Mouse (Mus musculus): ENCODE results near the gene Fam57b. TPM values are rescaled to one million over a fixed set of nuclear protein-coding genes. Genes with fewer than 3 reads are reported as not detected.
A peak's percentile ranks its signal among the peaks of the same experiment; 100 is the strongest.

The Fam57b gene
- total RNA-seq, 2 experiments from 2014 or later = 16.7 to 18.0 TPM

DNA sequence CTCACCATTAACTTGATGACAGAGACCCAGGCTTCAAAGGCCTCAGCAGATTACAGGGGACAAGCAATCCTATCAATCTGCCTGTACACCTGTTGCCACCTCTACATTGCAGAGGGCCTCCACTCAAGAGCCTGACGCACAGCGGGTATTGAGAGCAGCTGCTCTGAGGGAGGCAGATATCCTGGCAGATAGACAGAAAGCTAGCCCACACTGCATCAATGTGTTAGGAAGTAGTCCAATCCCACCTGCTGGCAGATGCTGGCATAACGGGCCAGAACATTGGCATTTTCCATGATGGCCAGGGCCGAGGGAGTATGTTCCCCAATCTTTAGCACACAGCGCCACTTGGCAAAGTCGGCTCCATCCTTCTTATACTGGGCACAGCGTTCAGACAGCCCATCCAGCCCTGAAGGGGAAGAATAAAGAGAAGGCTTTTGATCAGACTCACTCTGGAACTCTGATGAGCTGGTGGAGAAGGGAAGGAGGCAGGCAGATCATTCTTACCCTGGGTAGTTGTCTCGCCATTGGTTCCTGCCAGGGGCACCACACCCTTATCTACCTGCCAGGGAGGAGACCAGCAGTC is 1.0 kb upstream of the Fam57b start:
- no peak for DNase-seq (ENCODE audit: low spot score in 2 of 2)

DNA sequence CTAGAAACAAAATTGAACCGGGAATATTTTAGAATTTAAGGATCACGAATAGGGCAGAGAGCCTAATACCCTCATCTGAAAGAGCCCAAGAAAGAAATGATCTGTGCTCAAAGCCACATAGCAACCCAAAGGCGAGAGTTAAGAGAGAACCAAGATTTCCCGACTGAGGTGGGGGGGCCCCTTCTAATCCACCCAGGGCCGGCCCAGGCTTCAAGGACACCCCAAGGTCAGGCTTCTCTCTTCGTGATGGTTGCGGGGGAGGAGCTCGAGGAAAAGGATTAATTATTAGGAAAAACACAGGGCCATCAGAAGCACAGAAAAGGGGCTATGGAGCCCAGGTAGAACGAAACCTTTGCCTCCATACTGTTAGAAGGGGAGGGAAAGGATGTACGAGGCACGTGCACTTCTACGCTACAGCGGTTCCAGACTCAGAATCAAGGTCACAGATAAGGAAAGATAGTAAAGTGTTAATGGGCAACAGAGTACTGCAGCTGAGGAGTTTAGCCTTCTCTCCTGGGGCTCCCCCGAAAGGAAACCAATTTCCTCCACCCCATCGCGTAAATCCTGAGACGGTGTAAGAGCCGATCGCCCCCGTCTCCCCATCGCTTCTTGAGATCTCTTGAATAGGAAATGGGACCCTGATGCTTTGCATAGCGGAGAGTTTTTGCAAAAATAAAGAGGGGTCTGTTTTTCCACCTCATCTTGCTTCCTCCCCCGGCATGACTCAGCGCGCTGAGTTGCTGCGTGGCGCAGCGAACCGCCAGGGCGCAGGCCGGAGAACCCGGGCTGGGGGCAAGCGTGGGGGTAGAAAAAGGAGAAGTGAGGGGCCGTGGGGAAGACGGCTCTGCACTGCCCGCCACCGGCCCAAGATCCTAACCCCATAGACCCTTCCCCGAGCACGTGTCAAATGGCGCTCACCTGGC is 920 bp downstream of the Fam57b start:
- DNase-seq (ENCODE audit: low spot score in 2 of 2) = no peak

DNA sequence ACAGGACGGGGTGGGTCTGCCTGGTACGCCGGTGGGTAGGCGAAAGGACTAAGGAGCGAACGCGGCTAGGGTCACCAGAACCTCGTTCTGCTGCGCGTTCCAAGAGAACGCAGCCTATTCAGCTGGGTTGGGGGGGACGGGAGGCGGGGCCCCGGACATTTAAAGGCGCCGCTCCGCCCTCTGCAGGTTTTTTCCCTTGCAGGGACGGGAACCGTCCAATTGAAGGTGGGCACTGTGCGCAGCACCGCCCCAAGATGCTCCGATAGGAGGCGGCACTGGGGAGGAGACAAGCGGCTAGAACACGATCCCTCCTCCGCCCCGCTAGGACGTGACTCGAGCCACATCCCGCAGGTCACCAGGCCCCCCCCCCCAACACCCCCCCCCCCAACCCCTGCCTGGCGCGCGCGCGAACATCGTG is 1.6 kb downstream of the Fam57b start:
- peak; percentile 91 to 95 for DNase-seq (ENCODE audit: low spot score in 2 of 2)

DNA sequence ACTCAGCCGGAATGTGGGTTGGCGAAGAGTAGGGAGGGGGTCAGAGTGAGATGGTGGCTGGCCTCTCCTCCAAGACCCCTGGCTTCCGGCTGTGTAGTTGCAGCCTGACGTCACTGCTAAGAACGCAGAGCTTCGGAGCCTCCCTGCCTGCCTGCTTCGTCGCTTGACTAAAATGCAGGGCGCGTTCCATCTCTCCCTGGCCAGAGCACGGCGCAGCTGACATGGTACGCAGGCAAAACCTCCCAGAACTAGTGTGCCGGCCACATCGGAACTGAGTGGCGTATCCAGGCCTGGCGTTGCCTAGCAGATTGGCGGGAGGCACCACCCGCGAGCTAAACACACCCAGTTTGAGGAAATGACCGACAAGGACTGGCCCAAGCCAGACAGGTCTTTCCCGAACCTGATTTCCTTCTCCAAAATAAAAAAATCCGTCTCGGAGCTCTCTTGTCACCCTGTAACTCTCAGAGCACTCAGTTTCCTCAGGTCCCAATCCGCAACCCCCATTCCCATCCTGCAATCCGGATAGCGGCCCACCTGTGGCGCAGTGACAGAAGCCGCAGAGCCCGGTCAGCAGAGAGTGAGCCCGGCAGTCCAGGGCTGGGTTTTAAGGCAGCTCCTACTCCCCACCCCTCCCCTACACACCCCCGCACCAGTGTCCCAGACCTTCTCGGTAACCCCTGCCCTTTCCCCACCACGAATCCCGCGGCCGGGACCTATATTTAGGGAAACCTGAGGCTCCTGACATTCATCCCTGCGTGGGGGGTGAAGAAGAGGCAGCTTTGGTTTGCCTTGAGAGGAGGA is 2.2 kb downstream of the Fam57b start:
- DNase-seq (ENCODE audit: low spot score in 2 of 2) = no peak

DNA sequence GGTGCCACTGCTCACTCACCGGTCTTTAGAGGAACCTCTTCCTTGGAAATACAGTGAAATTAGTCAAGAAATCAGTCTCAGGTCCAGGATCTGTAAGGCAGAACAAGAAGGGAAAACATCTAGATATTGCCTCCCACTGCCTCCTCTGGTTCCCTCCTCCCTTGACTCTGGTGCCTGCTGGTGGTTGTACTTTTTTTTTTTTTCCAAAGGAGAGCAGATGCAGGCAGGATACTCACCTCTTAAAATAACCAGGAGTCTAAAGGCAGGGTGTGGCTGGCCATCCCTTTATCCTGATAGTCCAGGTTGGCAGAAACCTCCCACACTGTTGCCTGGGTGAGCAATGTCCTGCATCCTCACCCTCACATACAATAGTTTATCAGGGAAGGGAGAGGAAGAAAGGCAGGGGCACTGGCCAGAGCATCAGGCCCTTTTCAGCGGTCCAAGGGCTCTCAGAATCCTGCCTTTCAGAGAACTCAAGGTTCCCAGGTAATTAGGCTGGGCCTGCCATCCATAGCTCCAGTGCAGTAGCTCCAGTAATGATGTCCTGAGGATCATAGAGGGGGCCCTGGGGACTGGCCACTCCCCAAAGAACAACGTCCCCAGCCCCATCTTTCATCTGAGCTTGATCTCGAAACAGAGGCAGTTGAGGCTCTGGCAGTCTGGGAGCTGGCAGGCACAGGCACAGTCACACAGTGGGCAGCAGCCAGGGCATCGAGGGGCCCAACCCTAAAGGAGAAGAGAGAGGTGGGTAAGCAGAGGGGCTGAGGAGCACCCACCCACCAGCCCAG is 3.0 kb downstream of the Fam57b start:
- no peak for DNase-seq (ENCODE audit: low spot score in 2 of 2)

DNA sequence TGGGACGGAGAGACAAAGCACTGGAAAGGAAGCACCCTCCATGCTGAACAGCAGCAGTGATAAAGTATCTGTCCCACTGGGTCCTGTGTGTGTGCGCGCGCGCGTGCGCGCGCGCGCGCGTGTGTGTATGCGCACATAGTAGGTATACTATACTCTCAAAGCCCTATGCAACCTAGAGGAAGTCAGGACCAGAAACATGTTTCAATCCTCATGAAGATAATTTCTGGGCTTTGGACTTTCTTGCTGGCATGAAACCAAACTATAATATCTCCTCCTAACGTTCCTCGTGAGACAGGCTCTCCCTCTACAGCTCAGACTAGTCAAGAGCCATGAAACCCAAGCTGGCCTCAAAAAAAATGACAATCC is 3.6 kb downstream of the Fam57b start:
- DNase-seq (ENCODE audit: low spot score in 2 of 2) = no peak

DNA sequence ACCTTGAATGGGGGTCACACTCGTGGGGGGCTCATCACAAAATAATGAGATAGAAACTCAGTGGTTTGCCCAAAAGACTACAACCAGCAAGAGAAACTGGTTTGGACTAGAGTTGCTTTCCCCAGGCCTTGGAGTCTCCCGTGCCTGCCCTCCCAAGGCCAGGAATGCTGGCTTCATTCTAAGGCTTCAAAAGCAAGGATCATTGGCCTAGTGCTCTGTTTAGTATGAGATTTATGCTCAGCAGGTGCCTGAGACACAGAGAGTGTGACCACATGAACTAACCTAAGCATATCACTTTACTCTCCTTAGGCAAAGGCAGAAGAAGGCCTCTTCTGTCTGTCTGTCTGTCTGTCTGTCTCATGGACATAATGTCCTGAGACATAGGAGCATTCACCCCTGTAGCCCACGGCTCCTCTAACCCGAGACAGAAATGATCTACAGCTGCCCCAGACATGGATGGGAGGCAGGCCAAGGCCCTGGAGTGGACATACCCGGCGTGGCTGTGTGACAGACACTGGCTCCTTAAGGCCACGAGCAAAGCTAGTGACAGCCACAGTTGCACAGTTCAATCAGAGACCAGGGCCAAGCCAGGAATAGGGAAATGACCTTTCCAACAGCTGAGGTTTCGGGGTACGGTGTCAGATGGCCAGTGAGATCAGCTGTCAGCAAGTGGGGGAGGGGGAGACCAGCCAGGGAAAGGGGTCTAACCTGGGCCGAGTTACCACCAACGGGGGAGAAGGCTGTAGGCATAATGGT is 4.8 kb downstream of the Fam57b start:
- no peak for DNase-seq (ENCODE audit: low spot score in 2 of 2)

DNA sequence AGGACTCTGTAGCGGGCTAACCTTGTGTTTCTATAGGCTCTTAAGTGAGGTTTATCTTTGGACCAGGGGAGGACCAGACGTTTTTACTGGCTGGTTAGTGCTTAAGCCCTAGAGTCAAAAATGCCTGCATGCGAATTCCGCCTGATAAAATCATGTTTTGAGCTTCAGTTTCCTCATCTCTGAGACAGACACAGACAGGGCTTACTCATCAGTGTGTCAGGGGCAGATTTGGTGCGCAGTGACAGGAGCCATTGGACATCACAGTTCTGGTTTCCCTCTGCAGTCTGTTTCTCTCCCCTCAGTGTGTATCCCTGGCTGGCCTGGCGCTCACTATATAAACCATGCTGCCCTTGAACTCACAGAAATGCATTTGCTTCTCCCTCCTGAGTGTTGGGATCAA is 5.7 kb downstream of the Fam57b start:
- no peak for DNase-seq (ENCODE audit: low spot score in 2 of 2)

DNA sequence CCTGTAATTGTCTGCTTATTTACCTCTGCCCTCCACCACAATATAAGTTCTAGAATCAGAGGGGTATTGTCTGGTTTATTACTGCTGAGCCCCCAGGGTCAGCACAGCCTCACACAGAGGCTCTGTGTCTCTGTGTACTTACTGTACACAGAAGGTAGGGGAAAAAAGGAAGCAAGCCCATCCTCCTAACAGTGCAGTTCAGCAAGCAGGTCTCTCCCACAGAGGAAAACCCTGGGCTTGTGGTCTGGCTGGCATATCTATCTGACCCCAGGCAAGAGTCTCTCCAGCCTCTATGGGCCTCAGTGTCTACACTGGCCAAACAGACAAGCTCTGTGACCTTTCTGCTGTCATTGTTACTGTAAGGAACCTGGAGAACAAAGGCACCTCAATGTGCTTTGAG is 6.3 kb downstream of the Fam57b start:
- DNase-seq (ENCODE audit: low spot score in 2 of 2) = no peak

DNA sequence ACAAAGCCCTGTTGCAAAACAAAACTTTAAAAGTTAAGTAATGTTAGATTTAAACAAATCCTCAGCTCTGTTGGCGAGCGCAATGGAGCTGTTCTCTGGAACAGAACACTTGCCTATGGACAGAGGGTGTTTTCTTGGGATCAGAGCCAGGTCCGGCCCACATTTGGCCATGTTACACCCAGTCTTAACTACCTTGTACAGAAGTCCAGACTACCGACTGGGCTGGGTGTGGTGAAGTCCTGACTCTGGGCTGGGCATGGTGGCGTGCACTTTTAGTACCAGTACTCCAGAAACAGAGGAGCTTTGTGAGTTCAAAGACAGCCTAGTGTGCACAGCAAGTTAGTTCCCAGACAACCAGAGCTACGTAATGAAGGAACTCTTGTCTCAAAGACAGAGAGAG is 9.5 kb downstream of the Fam57b start:
- no peak for DNase-seq (ENCODE audit: low spot score in 2 of 2)

DNA sequence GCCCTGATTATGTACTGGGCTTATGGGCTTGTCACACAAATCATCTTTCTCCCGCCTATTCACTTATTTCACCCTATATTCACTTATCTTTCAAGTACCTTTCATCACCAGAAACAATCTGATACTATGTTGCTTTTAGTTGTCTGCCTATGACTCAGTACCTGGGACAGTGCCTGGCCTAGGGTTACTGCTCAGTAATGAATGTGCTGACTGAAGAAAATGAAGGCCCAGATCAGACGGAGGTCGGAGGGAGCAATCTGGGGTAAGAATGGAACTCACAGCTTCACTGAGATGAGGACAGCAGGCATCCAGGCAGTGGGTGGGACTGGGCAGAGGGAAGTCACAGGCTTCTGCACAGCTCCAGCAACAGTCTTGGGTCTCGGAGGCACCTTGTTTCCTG is 9.9 kb downstream of the Fam57b start:
- DNase-seq (ENCODE audit: low spot score in 2 of 2) = no peak

DNA sequence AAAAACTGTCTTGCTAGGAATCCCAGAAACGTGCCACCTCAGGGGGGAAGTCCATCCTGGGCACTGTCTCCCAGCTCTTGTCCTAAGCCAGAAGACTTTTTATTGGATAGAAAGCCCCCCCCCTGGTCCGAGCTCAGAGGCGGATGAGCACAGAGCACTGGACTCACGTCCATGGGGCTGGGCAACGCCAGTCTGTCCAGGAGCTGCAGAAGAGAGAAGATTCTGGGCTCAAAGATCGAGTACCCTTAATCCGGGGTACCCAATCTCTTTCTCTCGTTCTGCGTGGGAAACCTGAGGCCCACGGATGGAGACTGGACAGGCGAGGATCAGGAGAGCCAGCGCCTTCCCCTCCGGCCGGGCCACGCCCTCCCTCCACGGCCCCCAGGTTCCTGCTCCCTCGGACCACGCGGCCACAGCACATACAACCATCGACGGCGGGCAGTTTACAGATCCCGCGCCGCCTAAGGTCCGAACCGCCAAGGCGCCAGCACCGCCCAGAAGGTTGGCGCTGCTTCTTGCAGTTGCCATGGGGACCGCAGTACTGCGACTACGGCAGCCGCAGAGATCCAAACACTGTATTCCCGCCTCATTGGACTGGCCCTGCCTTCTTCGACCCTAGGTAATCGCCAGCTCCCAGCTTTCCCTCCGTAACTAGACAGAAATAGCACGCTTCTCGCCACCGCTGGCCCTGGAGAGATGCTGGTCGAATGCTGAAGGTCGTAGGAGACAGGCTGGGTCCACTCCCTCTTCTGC is 11.4 kb downstream of the Fam57b start:
- peak; percentile 62 to 72 for DNase-seq (ENCODE audit: low spot score in 2 of 2)

DNA sequence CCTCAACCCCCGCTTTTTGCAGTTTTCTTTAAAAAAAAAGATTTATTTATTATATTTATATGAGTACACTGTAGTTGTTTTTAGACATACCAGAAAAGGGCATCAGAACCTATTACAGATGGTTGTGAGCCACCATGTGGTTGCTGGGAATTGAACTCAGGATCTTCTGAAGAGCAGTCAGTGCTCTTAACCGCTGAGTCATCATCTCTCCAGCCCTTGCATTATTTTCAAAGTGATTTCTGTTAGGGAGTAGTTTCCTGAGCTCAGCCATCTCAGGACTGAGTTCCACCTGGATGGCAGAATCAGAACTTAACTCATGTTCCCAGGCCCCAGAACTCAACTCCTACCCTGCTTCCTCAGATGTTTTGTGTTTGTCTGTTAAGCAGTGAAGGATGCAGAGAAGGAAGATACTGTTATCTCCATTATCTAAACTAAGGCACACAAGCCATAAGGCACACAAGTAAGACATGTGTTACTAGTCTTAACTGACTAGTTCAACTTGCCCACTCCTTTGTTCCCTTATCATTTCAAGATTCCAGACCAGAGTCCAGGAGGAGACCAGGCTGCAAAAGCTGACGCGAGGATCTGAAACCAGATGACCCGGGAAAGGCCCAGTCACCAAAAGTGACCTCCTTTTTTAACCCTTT is 12.4 kb downstream of the Fam57b start:
- DNase-seq (ENCODE audit: low spot score in 2 of 2) = no peak

DNA sequence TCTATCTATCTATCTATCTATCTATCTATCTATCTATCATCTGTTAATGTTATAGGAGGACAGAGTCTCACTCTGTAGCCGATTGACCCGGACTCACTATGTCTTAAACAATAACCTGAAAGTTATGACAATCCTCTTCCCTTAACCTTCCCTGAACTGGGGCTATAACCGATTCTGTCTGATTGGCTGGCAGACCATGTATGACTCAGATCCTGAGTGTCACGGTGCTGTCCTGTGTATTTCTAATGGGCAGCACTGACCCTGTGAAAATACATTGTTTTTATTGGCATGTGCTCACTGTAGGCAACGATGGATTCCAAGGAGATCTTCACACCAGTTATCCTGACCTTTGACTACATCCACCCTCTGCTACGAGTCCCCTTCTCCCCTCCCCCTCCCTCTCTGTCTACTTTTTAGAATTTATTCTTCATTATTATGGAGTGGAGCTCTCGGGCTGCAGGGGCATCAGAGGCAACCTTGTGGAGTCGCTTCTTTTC is 18.3 kb downstream of the Fam57b start:
- no peak for DNase-seq (ENCODE audit: low spot score in 2 of 2)

DNA sequence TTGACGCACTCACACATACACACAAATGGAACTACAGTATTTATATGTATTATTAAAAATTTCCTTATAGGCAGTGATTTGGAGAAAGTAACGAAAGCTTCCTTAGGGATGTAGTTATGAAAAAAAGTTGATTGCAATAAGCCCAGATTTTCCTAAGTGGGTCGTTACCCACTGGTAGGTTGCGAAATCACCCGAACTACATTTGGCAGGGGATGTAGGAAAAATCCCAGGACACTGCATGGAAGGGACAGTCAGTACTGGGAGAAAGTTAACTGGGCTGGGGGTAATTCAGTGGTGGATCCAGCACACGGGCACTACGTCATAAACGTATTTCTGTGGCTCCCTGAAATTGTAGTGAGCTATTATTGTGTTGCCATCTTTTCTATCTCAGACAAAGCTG is 19.0 kb downstream of the Fam57b start:
- no peak for DNase-seq (ENCODE audit: low spot score in 2 of 2)

DNA sequence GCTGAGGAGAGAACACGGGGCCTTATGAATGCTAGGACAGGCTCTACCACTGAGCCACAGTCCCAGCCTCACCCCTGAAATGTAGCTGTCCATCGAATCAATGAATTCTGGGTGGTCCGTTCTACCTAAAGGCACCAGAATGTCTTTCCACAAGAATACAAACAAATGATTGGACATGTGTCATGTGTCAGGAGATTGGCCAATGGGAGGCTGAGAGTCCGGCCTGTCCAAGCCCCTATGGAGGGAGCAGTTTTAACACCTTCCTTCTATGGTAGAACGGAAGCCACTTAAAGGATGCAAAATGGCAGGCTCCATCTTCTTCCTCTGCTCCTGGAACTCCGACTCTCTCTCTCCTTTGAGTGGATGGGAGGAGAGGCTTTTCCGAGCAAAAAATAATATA is 20.1 kb downstream of the Fam57b start:
- DNase-seq (ENCODE audit: low spot score in 2 of 2) = no peak

DNA sequence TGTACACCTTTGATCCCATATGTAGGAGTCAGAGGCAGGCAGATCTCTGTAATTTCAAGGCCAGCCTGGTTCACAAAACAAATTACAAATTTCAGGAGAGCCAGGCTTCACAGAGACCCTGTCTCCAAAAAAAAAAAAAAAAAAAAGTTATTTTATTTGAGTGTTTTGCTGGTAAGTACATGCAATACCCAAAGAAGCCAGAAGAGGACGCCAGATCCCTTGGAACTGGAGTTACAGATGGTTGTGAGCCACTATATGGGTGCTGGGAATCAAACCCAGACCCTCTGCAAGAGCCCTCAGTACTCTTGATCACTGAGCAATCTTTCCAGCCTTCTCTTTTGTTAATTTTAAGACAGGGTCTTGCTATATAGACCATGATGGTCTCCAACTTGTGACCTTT is 21.4 kb downstream of the Fam57b start:
- no peak for DNase-seq (ENCODE audit: low spot score in 2 of 2)

DNA sequence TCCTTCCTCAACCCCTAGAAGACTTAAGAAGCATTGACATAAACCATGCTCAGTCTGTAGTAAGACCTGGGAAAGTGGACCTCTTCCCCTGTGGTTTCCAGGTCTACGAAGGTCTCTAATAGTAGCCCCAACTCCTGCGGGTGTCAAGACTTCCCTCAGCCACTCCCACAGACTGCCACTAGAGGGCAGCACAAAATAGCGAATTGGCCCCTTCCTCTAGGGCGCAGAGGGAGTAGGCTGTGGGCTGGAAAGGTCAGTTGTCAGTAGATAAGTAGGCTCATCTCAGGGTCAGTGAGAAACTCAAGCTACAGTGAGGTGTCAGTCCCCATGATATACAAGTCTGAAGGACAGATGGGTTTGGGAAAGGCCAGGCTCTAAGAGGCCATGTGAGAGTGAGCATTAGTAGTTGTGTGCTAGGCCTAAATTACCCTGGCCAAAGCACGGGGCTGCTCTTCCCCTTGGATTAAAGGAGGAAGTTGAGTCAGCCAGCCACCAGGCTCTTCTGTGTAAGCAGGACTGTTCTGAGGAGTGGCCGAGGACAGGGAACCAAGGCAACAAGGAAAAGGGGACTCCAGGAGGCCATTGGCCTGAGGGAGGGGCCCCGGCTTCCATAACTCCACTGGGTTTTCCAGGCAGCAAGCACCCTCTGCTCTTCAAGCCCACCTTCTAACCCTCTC is 24.5 kb downstream of the Fam57b start:
- peak; percentile 61 to 69 for DNase-seq (ENCODE audit: low spot score in 2 of 2)
